Mouse (Mus musculus): ENCODE measurements at regions not wholly inside any gene's neighbourhood (a gene's known extent, or its start where the extent isn't known, plus 50 kb on each side); places are given as distances from the start of the nearest gene placed in this dataset.
"Not testable (repeated sequence)": the region's sequence is repeated elsewhere in the genome, so short reads cannot be mapped to it uniquely, and the experiment has no call there.

- DNase-seq, result no peak
Measured at GRCm38 (mm10) chr7:83452309-83452708, 132.4 kb upstream of the Tmc3 start.

GRCm38 (mm10) chr7:83459520-83459919 lies 125.2 kb upstream of the Tmc3 start:
- intact Hi-C loops (cut with DNase I), result no loop called here
- DNase-seq, result no peak

More at GRCm38 (mm10) chr7:83452309-83452708, 132.4 kb upstream of the Tmc3 start:
- intact Hi-C loops (cut with DNase I), result no loop called here

- DNase-seq, result no peak
- intact Hi-C loops (cut with DNase I), result no loop called here
Measured at GRCm38 (mm10) chr7:83467006-83467405, 117.7 kb upstream of the Tmc3 start.

GRCm38 (mm10) chr7:83469856-83470255 lies 114.9 kb upstream of the Tmc3 start:
- intact Hi-C loops (cut with DNase I); DNase-seq: not testable (repeated sequence)

GRCm38 (mm10) chr7:83471111-83471510 lies 113.6 kb upstream of the Tmc3 start:
- intact Hi-C loops (cut with DNase I), result no loop called here
- no peak for DNase-seq

- DNase-seq, result no peak
- intact Hi-C loops (cut with DNase I), result no loop called here
Measured at GRCm38 (mm10) chr7:83474471-83474870, 110.3 kb upstream of the Tmc3 start.

- no peak for DNase-seq
- intact Hi-C loops (cut with DNase I), result no loop called here
Measured at GRCm38 (mm10) chr7:83474986-83475385, 109.7 kb upstream of the Tmc3 start.

GRCm38 (mm10) chr7:83475438-83476160 lies 109.1 kb upstream of the Tmc3 start:
- no peak for DNase-seq

GRCm38 (mm10) chr7:83476161-83476495 lies 108.6 kb upstream of the Tmc3 start:
- intact Hi-C loops (cut with DNase I), result no loop called here
- no peak for DNase-seq

More at GRCm38 (mm10) chr7:83475438-83476160, 109.1 kb upstream of the Tmc3 start:
- intact Hi-C loops (cut with DNase I), result no loop called here

- no peak for DNase-seq
- intact Hi-C loops (cut with DNase I), result no loop called here
Measured at GRCm38 (mm10) chr7:83476861-83477260, 107.9 kb upstream of the Tmc3 start.

GRCm38 (mm10) chr7:83477661-83478121 lies 107.0 kb upstream of the Tmc3 start:
- intact Hi-C loops (cut with DNase I), result no loop called here
- DNase-seq, result peak in 1 of 2 experiments; percentile 11

- no peak for DNase-seq
- intact Hi-C loops (cut with DNase I), result no loop called here
Measured at GRCm38 (mm10) chr7:83481655-83482054, 103.1 kb upstream of the Tmc3 start.

- DNase-seq, result no peak
- intact Hi-C loops (cut with DNase I), result no loop called here
Measured at GRCm38 (mm10) chr7:83482254-83482653, 102.5 kb upstream of the Tmc3 start.

- no peak for DNase-seq
- intact Hi-C loops (cut with DNase I), result no loop called here
Measured at GRCm38 (mm10) chr7:83482671-83483304, 101.9 kb upstream of the Tmc3 start.

GRCm38 (mm10) chr7:83486156-83486750 lies 98.5 kb upstream of the Tmc3 start:
- DNase-seq, result no peak
- intact Hi-C loops (cut with DNase I), result no loop called here

GRCm38 (mm10) chr7:83489790-83490189 lies 94.9 kb upstream of the Tmc3 start:
- intact Hi-C loops (cut with DNase I), result loop anchor here (2.0 to 5.0 kb wide), 5 partner anchors 51 to 775 kb away; partner anchors contain the start of gene Mex3b
- peak; percentile 43 to 57 for DNase-seq

GRCm38 (mm10) chr7:83504996-83505645 lies 79.6 kb upstream of the Tmc3 start:
- no peak for DNase-seq
- intact Hi-C loops (cut with DNase I), result no loop called here

GRCm38 (mm10) chr7:83516295-83516694 lies 68.4 kb upstream of the Tmc3 start:
- intact Hi-C loops (cut with DNase I), result no loop called here

GRCm38 (mm10) chr7:83521511-83521910 lies 63.2 kb upstream of the Tmc3 start:
- DNase-seq, result no peak
- intact Hi-C loops (cut with DNase I), result no loop called here

More at GRCm38 (mm10) chr7:83516295-83516694, 68.4 kb upstream of the Tmc3 start:
- DNase-seq, result no peak
